Mouse (Mus musculus) monocyte, adult 5-6 weeks (primary cell): ENCODE results near the gene Flrt1. TPM values are rescaled to one million over a fixed set of nuclear protein-coding genes. Genes with fewer than 3 reads are reported as not detected.
A peak's percentile ranks its signal among the peaks of the same experiment; 100 is the strongest.
"Not testable (repeated sequence)": the region's sequence is repeated elsewhere in the genome, so short reads cannot be mapped to it uniquely, and the experiment has no call there.

ENCODE experiments used
- ATAC-seq: fragments of 153-309, 156-312 bp; replicated peaks from 2 replicates; pipeline ENCODE4 v1.8.0; 2017; ENCODE audit warnings: mild to moderate bottlenecking; ENCODE audit not compliant: low TSS enrichment, insufficient number of reproducible peaks, severe bottlenecking, poor library complexity, low FRiP score
- total RNA-seq: library from RNA; stranded (forward); fragments of 200-1000, 200-491, 200-594 nt; gene quantifications from 3 replicates; pipeline ENCODE4 v1.2.3, GENCODE M21; 2017

The Flrt1 gene
- total RNA-seq, 1 experiment from 2014 or later = 0.10 TPM

DNA sequence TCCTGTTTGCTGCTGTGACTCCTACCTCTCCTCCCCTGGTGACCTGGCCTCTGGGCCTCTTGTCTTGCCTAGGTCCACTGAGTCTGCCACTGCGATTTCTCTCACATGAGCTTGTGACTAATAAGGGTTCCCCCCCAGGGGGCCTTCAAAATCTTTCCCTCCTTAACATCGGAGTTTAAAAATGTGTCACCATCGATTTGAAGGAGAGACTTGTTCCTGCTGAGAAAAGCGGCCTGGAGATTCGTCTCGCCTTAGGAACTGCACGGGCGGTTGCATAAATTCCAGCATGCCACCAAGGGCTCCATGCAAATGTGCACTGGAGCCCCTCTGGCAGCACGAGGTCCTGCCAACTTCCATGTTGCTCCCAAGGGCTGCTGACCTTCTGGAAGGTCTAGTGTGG, 27.9 kb downstream of the Flrt1 start:
- ATAC-seq = no peak

DNA sequence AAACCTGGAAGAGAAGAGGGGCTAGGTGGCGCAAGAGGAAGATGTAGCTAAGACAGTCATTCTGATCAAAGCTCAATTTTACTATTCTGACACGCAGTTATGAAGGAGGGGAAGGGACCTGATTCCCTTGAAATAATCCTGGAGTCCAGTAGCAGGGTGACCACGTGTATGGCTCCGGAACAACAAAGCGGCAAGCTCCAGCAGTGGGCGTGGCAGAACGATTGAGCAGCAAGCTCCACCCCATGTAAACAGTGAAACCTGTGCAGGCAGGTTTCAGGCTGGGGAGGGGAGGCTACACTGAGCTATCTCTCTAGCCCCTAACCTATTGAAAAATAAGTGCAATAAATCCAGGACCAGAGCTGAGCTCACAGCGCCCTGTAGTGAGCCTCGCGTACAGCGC, 30.2 kb downstream of the Flrt1 start:
- not testable (repeated sequence) for ATAC-seq

DNA sequence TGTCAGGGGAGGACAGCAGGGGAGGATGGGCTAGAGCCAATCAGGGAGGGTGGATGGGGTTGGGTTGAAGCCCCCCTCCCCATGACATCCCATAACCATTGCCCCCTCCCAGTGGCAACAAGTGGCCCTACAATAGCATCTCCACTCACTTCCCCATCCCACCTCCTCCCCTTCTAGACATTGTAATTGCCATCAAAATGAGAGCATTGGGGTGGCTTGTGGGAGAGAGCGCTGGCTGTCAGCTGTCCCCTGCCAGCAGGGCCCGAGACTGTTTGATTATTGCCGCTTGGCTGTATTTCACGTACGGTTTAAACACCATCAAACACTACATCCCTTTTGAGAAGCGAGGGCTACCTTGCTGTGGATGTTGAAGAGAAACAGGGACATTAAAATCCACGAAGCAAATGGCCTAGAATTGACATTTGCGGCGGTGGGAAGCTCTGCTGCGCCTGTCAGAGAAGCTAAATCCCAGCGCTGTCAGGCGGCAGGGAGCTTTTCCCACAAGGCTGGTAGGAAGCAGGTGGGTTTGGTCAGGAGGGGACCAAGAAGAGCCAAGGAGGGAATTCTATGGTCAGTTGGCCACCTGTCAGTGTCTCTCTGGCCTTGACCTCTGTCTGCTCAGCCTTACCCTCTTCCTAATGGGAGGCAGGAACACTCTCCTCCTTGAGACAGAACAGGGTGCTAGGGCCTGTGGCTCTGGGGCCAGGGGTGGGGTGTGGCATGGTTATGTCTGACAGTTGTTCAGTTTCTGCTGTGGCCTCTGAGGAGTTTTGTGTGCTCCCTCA, 31.3 kb downstream of the Flrt1 start:
- ATAC-seq = no peak

GRCm38 (mm10) chr19:7072221-7072620, 33.3 kb downstream of the Flrt1 start:
- no peak for ATAC-seq

DNA sequence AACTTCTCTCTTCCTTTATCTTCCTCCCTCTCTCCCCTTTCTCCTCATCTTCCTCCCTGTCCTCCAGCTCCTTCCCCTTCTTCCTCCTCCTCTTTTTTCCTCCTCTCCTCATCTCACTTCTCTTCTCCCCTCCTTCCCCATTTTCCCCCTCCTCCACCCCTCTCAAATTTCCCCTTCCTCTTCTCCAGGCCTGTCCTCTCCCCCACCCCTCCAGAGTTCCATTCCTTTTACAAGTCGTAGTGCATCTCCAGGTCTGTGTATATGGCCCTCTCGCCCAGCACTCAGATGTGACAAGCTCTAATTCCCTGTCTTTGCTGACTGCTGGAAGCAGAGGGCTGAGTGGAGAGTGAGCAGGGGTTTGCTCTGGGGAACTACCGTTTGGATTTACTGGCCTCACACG, 34.8 kb downstream of the Flrt1 start:
- no peak for ATAC-seq

DNA sequence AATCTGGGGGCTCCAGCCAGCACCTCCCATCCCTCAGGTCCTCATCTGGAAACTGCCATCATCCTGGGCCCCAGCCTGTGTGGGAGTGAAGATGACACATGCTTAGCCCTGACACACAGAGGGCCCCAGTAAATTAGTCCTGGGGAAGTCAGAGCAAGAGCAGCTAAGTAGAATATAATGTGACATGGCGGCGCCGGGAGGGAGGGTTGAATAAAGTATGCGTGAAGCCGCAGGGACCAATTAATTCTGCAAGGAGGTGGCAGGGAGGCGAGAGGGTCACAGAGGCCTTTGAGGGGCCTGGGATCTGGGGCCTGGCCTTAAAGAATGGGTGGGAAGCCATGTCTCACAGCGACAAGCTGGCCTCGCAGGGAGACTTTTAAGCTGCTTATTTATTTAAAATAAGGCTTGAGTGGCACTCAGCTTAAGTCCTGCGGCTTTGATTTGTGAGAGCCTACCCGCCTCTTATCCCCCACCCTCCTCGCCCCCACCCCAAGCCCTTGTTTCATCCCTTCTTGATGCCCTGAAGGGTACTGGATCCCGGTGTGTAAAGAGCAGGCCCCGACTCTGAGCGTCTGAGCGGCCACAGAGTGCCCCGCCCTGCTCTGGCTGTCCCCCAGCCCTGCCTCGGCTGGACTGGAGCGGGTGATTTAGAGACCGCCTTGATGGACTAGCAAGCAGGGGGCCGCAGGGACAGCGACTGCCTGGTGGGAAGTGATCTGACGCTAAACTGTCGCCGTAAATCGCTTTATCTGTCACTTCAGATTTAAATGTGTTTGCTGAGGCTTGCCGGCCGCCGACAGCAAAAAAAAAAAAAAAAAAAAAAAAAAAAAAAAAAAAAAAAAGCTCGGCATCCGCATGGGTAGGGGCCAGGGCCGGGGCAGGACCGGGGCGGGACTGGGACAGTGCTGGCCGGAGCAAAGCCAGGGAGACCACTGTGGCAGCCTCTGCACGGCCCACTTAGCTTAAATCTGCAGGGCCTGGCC, 35.5 kb downstream of the Flrt1 start:
- ATAC-seq = no peak

- ATAC-seq = no peak
These were observed 36.6 kb downstream of the Flrt1 start for GRCm38 (mm10) chr19:7068661-7069531.

- no peak for ATAC-seq
These were observed 37.4 kb downstream of the Flrt1 start for GRCm38 (mm10) chr19:7068136-7068535.

DNA sequence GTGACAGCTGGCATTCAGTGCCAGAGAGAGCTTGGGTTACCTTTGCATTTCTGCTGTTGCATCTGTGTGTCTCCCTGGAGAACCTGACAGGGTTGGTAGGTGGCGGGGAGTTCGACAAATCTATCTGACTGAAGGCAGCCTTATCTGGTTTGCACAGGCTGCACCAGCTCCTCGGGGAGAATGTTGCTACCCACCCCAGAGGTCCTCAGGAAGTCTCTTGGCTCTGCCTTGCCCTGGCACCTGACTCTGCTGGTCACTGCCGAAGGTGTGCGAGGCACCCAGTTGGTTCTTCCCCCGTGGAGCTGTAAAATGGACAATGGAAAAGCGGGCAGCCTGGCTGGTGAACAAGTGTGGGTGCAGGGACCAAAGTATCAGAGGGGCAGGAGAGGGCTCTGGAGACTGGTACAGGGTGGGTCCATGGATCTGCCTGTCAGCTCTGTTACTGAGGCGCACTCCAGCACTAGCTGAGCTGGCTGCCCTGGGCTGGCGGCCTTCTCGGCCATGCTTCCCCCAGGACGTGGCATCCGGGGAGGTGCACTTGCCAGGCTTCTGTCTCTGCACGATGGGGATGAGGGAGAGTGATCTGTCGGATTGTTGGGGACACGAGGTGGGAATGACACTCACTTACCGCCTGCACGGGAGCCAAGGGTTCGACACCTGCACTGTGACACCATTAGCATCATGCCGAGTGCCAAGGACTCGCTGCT, 38.0 kb downstream of the Flrt1 start:
- no peak for ATAC-seq

DNA sequence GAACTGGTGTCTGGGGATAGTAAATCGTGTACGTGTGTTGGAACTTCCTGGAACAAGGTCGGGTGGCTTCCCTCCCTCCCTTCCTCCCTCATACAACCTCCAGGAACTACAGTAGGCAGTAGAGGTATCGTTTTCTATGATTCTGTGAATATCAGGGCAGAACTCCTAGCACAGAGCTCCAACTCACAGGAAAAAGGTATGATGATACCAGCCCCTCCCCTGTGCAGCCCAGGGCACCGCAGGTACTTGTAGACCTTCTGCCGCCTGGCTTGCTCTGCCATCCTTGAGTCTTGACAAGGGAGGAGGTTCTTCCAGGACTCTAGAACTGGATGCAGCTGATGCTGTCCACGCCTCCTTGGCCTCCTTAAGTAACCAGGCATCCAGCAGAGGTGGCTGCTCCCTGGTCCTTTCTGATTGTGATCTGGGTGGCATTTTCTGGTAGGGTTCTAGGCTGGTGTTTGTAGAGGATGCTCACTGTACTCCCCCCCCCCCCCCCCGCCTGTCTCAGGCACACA, 38.6 kb downstream of the Flrt1 start:
- ATAC-seq = no peak

DNA sequence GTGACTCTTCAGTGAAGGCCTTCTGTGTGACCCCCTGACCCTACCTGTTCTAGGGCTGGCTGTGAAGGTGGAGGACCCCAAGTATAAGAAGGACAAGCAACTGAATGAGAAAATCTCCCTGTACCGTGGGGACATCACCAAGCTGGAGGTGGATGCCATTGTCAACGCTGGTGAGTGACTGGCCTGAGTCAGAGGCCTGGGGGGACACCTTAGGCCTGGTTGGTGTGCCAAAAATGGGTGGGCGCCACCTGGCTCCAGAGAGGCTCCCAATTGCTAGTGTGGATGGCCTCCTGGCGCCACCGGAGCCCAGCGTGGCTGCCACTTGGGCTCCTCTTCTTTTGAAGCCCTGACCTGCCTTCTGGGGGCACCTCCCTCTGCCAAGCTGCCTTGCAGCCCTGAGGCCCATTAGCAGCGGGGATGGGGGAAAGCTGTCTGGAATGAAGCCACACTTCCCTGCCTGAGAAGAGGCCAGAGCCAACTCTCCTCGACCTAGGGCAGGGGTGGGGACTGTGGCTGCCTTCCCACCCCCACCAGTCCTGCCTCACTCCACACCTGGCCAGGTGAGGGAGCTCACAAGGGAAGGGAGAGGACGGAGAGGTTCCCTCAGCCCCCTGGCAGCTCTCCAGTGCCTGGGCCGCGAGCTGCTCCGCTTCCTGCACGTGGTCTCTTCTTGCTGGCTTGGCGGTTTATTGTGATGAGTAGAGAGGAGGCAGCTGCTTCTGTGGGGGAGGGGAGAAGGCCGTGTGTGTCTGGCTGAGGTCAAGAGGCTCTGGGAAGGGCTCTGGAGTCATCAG, 39.3 kb downstream of the Flrt1 start:
- no peak for ATAC-seq

DNA sequence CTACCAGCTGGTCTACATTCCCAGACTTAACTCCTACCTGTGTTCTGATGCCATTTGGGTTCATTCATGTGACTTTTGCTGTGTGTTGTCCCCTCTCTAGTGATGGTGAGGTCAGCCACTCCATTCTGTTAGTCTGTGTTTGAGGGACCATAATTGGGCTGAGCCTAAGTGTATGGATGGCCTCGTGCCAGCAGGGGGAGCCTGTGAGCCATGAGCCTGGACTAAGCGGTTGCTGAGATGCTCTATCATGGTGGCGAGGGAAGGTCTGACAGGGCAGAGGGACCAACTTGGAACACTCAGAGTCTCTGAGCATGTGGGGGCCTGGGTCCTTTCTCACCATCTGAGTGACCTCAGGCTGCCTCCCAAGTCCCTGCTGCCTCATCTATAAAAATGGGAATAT, 41.0 kb downstream of the Flrt1 start:
- peak; percentile 81 for ATAC-seq

GRCm38 (mm10) chr19:7062916-7063315, 42.6 kb downstream of the Flrt1 start:
- no peak for ATAC-seq

DNA sequence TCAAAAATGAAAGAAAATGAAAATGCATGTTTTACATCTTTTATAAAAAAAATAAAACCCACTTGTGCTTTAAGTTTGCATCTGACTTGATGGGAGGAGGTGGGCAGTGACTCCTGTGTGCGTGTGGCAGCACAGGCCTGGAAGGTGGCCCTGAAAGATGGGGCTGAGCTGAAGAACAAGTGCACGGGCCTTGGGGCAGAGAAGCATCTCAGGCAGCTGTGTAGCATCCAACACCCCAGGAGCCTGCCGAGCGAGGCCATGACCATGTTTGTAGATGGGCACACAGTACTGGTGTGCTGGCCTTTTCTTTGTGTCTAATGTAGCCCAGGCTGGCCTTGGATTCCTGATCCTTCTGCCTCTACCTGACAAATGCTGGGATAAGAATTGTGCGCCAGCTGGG, 43.4 kb downstream of the Flrt1 start:
- ATAC-seq = no peak

- no peak for ATAC-seq
These were observed 47.0 kb downstream of the Flrt1 start for GRCm38 (mm10) chr19:7058541-7058940.

- peak; percentile 85 for ATAC-seq
These were observed 47.8 kb downstream of the Flrt1 start for GRCm38 (mm10) chr19:7057722-7058207.

DNA sequence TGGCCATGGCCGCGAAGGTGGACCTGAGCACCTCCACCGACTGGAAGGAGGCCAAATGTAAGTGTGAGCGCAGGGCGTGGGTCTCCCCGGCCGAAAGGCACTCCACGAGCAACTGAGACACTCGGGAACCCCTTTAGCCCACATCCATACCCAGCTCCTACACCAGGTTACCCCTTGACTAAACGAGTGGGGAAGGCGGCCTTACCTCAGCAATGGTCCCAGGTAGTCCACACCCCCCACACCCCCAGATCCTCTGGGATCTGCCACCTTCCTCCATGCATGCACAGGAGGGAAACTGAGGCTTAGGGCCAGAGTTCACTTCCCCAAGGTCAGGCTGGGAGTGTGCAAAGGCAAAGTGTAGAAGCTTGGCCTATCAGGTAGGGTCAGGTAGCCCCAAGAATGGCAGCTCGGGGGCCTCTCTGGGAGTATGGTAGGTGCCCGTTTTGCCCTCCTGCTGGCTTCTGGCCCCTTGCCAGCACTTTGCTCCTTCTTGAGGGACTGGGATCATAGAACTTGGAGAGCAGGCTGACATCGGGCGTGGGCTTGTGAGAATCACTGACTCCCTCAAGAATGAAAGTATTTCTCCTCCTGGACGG, 48.3 kb downstream of the Flrt1 start:
- no peak for ATAC-seq
